Mouse (Mus musculus) neural tube, embryonic 15.5 days (tissue): Measurements from ENCODE around the gene Gsn. TPM values are rescaled to one million over a fixed set of nuclear protein-coding genes. Genes with fewer than 3 reads are reported as not detected.

Experiments
- ATAC-seq: fragments of 200-750 bp; cut with Nextera tagmentation; 2 replicates; pipeline ENCODE4 v1.8.0; 2017; ENCODE audit warnings: mild to moderate bottlenecking, moderate TSS enrichment, moderate library complexity; ENCODE audit not compliant: low FRiP score
- H3K27ac ChIP-seq: fragments of 300-500 bp; sonication (generic); replicated peaks from 2 replicates; pipeline ENCODE4 v1.5.1; 2015; ENCODE audit warnings: mild to moderate bottlenecking, inconsistent platforms
- H3K27me3 ChIP-seq: fragments of 300-500 bp; sonication (generic); replicated peaks from 2 replicates; pipeline ENCODE4 v1.6.1; 2015; ENCODE audit warnings: inconsistent platforms
- H3K36me3 ChIP-seq: fragments of 300-500 bp; sonication (generic); 2 replicates; pipeline ENCODE4 v1.6.1; 2015; ENCODE audit warnings: inconsistent platforms
- H3K4me1 ChIP-seq: fragments of 300-500 bp; sonication (generic); 2 replicates; pipeline ENCODE4 v1.6.1; 2015; ENCODE audit warnings: inconsistent platforms
- H3K4me2 ChIP-seq: fragments of 300-500 bp; sonication (generic); 2 replicates; pipeline ENCODE4 v1.6.1; 2015; ENCODE audit warnings: inconsistent platforms, mild to moderate bottlenecking, moderate library complexity
- H3K4me3 ChIP-seq: fragments of 300-500 bp; sonication (generic); replicated peaks from 2 replicates; pipeline ENCODE4 v1.5.1; 2015; ENCODE audit warnings: mild to moderate bottlenecking, inconsistent platforms
- H3K9ac ChIP-seq: fragments of 300-500 bp; sonication (generic); replicated peaks from 2 replicates; pipeline ENCODE4 v1.6.1; 2015; ENCODE audit warnings: mild to moderate bottlenecking, inconsistent platforms
- H3K9me3 ChIP-seq: fragments of 300-500 bp; sonication (generic); replicated peaks from 2 replicates; pipeline ENCODE4 v1.6.1; 2016; ENCODE audit warnings: inconsistent platforms
- WGBS: fragments of 180-500 bp; shearing (Covaris S2); methylation state at CpG from one replicate; pipeline ENCODE4 v1.1.7; 2015; ENCODE audit warnings: mixed read lengths; 5-methylcytosine and 5-hydroxymethylcytosine counted together
- polyA plus RNA-seq: library from polyadenylated mRNA; unstranded; fragments of >200 nt; fragmentation: Nextera tagmentation; extraction: Ambion mirVana; gene quantifications from 2 replicates; pipeline ENCODE4 v1.2.1, GENCODE M21; 2015

The Gsn gene
- polyA plus RNA-seq, 1 experiment from 2014 or later: 38.4 TPM

GRCm38 (mm10) chr2:35314300-35314699 lies 58.1 kb downstream of the Gsn start:
- H3K4me3 ChIP-seq: no peak overlapping the region
- ATAC-seq: no peak
- H3K9me3 ChIP-seq: no peaks in the 10 kb centered on the region
- WGBS: 46% methylated on average over 3 of the region's 3 CpGs
- no peaks in the 10 kb centered on the region for H3K4me1 ChIP-seq
- H3K27ac ChIP-seq: no peak overlapping the region
- no peak overlapping the region for H3K4me2 ChIP-seq
- no peaks in the 10 kb centered on the region for H3K27me3 ChIP-seq
- H3K9ac ChIP-seq: no peak overlapping the region
- no peaks in the 10 kb centered on the region for H3K36me3 ChIP-seq

GRCm38 (mm10) chr2:35317604-35318003 lies 61.4 kb downstream of the Gsn start:
- ATAC-seq: no peak
- H3K4me3 ChIP-seq: no peak overlapping the region
- no peaks in the 10 kb centered on the region for H3K36me3 ChIP-seq
- no peaks in the 10 kb centered on the region for H3K9me3 ChIP-seq
- H3K9ac ChIP-seq: no peak overlapping the region
- H3K27me3 ChIP-seq: no peaks in the 10 kb centered on the region
- no peak overlapping the region for H3K27ac ChIP-seq
- WGBS: 88% methylated on average over 4 of the region's 4 CpGs
- peaks cover 8% of the 10 kb centered on the region; the same call in 1 of the 2 replicates for H3K4me1 ChIP-seq
- H3K4me2 ChIP-seq: no peak overlapping the region

GRCm38 (mm10) chr2:35318405-35318804 lies 62.2 kb downstream of the Gsn start:
- Histone ChIP-seq H3K9ac (no peak overlapping the region), H3K4me1 (peaks cover 15% of the 10 kb centered on the region; the same call in 1 of the 2 replicates), H3K9me3 (no peaks in the 10 kb centered on the region), H3K4me2 (no peak overlapping the region), H3K4me3 (no peak overlapping the region), H3K27me3 (no peaks in the 10 kb centered on the region), H3K27ac (no peak overlapping the region), H3K36me3 (no peaks in the 10 kb centered on the region)
- no peak for ATAC-seq
- 91% methylated on average over 12 of the region's 12 CpGs for WGBS

- 93% methylated on average over 15 of the region's 15 CpGs for WGBS
- Histone ChIP-seq H3K27ac (no peak overlapping the region), H3K4me3 (no peak overlapping the region), H3K36me3 (no peaks in the 10 kb centered on the region), H3K4me2 (no peak overlapping the region), H3K4me1 (peaks cover 18% of the 10 kb centered on the region; the same call in 1 of the 2 replicates), H3K27me3 (no peaks in the 10 kb centered on the region), H3K9ac (no peak overlapping the region), H3K9me3 (no peaks in the 10 kb centered on the region)
- no peak for ATAC-seq
Measured at GRCm38 (mm10) chr2:35320399-35320798, 64.2 kb downstream of the Gsn start.

GRCm38 (mm10) chr2:35322404-35323164 lies 66.4 kb downstream of the Gsn start:
- H3K4me1 ChIP-seq: peaks cover 18% of the 10 kb centered on the region; the same call in 1 of the 2 replicates
- H3K27ac ChIP-seq: peak overlapping the region; percentile 56
- no peak overlapping the region for H3K4me2 ChIP-seq
- 59% methylated on average over 10 of the region's 10 CpGs for WGBS
- H3K27me3 ChIP-seq: no peaks in the 10 kb centered on the region
- H3K9me3 ChIP-seq: no peaks in the 10 kb centered on the region
- no peak overlapping the region for H3K4me3 ChIP-seq
- ATAC-seq: peak; percentile 57; the same call in 1 of the 2 replicates
- H3K9ac ChIP-seq: no peak overlapping the region
- no peaks in the 10 kb centered on the region for H3K36me3 ChIP-seq

- Histone ChIP-seq H3K27me3 (no peaks in the 10 kb centered on the region), H3K4me1 (peaks cover 18% of the 10 kb centered on the region; the same call in 1 of the 2 replicates), H3K27ac (no peak overlapping the region), H3K4me2 (no peak overlapping the region), H3K9me3 (no peaks in the 10 kb centered on the region), H3K9ac (no peak overlapping the region), H3K4me3 (no peak overlapping the region), H3K36me3 (no peaks in the 10 kb centered on the region)
- WGBS: 74% methylated on average over 10 of the region's 10 CpGs
- ATAC-seq: no peak
Measured at GRCm38 (mm10) chr2:35325930-35326329, 69.8 kb downstream of the Gsn start.

GRCm38 (mm10) chr2:35326931-35327330 lies 70.8 kb downstream of the Gsn start:
- H3K9me3 ChIP-seq: no peaks in the 10 kb centered on the region
- H3K9ac ChIP-seq: no peak overlapping the region
- WGBS: 73% methylated on average over 1 of the region's 1 CpGs
- H3K27me3 ChIP-seq: no peaks in the 10 kb centered on the region
- no peak overlapping the region for H3K4me2 ChIP-seq
- H3K36me3 ChIP-seq: no peaks in the 10 kb centered on the region
- no peak overlapping the region for H3K4me3 ChIP-seq
- H3K27ac ChIP-seq: no peak overlapping the region
- no peak for ATAC-seq
- peaks cover 15% of the 10 kb centered on the region; the same call in 1 of the 2 replicates for H3K4me1 ChIP-seq

- Histone ChIP-seq H3K4me3 (no peak overlapping the region), H3K4me1 (peaks cover 10% of the 10 kb centered on the region; the same call in 1 of the 2 replicates), H3K4me2 (no peak overlapping the region), H3K27ac (no peak overlapping the region), H3K36me3 (no peaks in the 10 kb centered on the region), H3K9ac (no peak overlapping the region), H3K9me3 (no peaks in the 10 kb centered on the region), H3K27me3 (no peaks in the 10 kb centered on the region)
- 72% methylated on average over 10 of the region's 10 CpGs for WGBS
- no peak for ATAC-seq
Measured at GRCm38 (mm10) chr2:35327583-35327982, 71.4 kb downstream of the Gsn start.

- 54% methylated on average over 11 of the region's 11 CpGs for whole genome bisulfite sequencing
- Histone ChIP-seq H3K27ac (no peak overlapping the region), H3K4me2 (no peak overlapping the region), H3K27me3 (no peaks in the 10 kb centered on the region), H3K9me3 (no peaks in the 10 kb centered on the region), H3K9ac (no peak overlapping the region), H3K4me1 (0 out of 2 replicates have a peak, but pooled peaks cover 4% of the 10 kb centered on the region), H3K36me3 (no peaks in the 10 kb centered on the region), H3K4me3 (no peak overlapping the region)
- no peak for ATAC-seq
Measured at GRCm38 (mm10) chr2:35328064-35328792, 72.0 kb downstream of the Gsn start.

GRCm38 (mm10) chr2:35329061-35329460 lies 72.9 kb downstream of the Gsn start:
- H3K9me3 ChIP-seq: no peaks in the 10 kb centered on the region
- ATAC-seq: no peak
- no peak overlapping the region for H3K4me3 ChIP-seq
- no peak overlapping the region for H3K4me2 ChIP-seq
- no peak overlapping the region for H3K9ac ChIP-seq
- no peak overlapping the region for H3K27ac ChIP-seq
- H3K36me3 ChIP-seq: no peaks in the 10 kb centered on the region
- H3K4me1 ChIP-seq: no peaks in the 10 kb centered on the region
- no peaks in the 10 kb centered on the region for H3K27me3 ChIP-seq
- 93% methylated on average over 2 of the region's 2 CpGs for WGBS

- no peak for ATAC-seq
- Histone ChIP-seq H3K4me2 (no peak overlapping the region), H3K9me3 (no peaks in the 10 kb centered on the region), H3K4me1 (peaks cover 8% of the 10 kb centered on the region), H3K9ac (no peak overlapping the region), H3K36me3 (no peaks in the 10 kb centered on the region), H3K27ac (no peak overlapping the region), H3K4me3 (no peak overlapping the region), H3K27me3 (no peaks in the 10 kb centered on the region)
- 73% methylated on average over 2 of the region's 2 CpGs for WGBS
Measured at GRCm38 (mm10) chr2:35331205-35331604, 75.0 kb downstream of the Gsn start.

GRCm38 (mm10) chr2:35333670-35334069 lies 77.5 kb downstream of the Gsn start:
- Histone ChIP-seq H3K4me1 (peaks cover 19% of the 10 kb centered on the region), H3K27me3 (no peaks in the 10 kb centered on the region), H3K4me3 (no peak overlapping the region), H3K36me3 (no peaks in the 10 kb centered on the region), H3K9me3 (no peaks in the 10 kb centered on the region), H3K27ac (no peak overlapping the region), H3K4me2 (no peak overlapping the region), H3K9ac (no peak overlapping the region)
- no peak for ATAC-seq
